Mouse (Mus musculus): ENCODE data around the gene Clasrp. TPM values are rescaled to one million over a fixed set of nuclear protein-coding genes. Genes with fewer than 3 reads are reported as not detected.

Clasrp gene
- polyA plus RNA-seq, 1 experiment from 2014 or later = 32.5 TPM

DNA sequence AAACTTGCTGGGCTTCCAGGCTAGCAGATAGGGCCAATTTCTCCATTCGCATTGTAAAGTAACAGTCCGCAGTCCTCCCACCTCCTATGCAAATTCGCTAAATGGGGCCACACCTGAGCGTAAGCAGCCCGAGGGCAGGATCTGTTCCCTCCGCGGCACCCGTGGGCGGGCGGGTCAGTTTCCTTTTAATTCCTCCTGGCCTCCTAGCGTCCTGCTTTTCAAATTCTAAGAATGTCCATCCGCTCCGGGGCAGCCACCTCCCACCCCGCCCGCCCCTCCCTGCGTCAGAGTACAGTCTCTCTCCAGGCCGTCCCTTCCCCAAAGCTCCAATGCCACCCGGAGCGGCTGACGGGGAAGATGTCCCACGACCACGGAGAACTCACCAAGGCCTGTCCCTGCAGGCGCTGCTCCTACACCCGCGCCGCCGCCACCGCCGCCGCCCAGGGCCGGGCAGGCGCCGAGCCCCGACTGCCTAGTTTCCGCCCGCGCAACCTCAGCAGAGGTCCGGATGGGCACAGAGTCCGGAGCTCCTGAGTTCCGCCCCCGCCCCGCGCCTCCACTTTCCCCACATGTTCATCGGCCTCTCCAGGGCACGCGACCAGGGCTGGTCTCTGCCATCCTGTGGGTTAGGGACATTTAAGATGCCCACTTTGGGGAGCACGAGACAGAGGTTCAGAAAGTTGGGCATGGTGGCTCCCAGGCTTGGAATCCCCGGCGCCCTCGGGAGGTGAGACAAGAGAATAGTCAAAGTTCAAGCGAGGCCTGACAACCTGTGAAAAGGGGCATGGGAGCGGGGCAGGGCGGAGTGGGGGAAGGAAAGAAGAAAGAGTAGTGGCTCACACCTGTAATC lies 31.1 kb downstream of the Clasrp start:
- WGBS = 1% methylated on average over 53 of the region's 53 CpGs
- ATAC-seq = peak; percentile 89
- peak overlapping the region; percentile 70 for H3K4me2 ChIP-seq (ENCODE audit: low read depth, low read length)
- H3K4me3 ChIP-seq (ENCODE audit: low read length) = peak overlapping the region; percentile 70
- H3K36me3 ChIP-seq (ENCODE audit: control insufficient read depth, insufficient read depth, low read length) = no peaks in the 10 kb centered on the region
- peak overlapping the region; percentile 94 for H3K27ac ChIP-seq (ENCODE audit: low read length)
- peaks cover 13% of the 10 kb centered on the region for H3K27me3 ChIP-seq (replicated peaks; ENCODE audit: control insufficient read depth, insufficient read depth, low read length)
- no peaks in the 10 kb centered on the region for H3K9me3 ChIP-seq (ENCODE audit: control insufficient read depth, low read length)
- peaks cover 30% of the 10 kb centered on the region for H3K4me1 ChIP-seq (ENCODE audit: control insufficient read depth, insufficient read depth, low read length)
- peak overlapping the region; percentile 84 for H3K9ac ChIP-seq (ENCODE audit: low read depth, low read length)

DNA sequence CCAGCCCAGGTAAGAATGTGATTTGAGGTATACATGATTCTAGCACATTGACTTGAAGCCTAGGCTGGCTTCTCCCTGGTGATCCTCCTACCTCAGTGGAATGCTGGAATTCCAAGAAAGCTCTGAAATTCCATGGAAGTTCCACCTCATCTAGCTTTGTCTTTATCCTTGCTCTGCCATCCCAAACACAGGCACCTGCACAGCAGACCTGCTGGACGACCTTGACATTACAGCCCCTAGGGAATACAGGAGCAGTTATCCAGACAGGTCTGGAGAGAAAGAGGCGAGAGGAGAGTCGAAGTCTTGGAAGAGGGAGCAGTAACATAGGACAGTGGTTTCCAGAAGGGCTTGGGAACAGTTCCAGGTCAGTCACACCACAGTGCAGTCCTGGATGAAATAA lies 34.6 kb downstream of the Clasrp start:
- 74% methylated on average over 3 of the region's 3 CpGs for WGBS
- Histone ChIP-seq H3K9me3 (ENCODE audit: control insufficient read depth, low read length) (no peaks in the 10 kb centered on the region), H3K27ac (ENCODE audit: low read length) (no peak overlapping the region), H3K36me3 (ENCODE audit: control insufficient read depth, insufficient read depth, low read length) (peaks cover 8% of the 10 kb centered on the region), H3K4me1 (ENCODE audit: control insufficient read depth, insufficient read depth, low read length) (peaks cover 11% of the 10 kb centered on the region), H3K4me3 (ENCODE audit: low read length) (no peak overlapping the region), H3K4me2 (ENCODE audit: low read depth, low read length) (no peak overlapping the region), H3K27me3 (replicated peaks; ENCODE audit: control insufficient read depth, insufficient read depth, low read length) (no peaks in the 10 kb centered on the region), H3K9ac (ENCODE audit: low read depth, low read length) (no peak overlapping the region)
- no peak for ATAC-seq

DNA sequence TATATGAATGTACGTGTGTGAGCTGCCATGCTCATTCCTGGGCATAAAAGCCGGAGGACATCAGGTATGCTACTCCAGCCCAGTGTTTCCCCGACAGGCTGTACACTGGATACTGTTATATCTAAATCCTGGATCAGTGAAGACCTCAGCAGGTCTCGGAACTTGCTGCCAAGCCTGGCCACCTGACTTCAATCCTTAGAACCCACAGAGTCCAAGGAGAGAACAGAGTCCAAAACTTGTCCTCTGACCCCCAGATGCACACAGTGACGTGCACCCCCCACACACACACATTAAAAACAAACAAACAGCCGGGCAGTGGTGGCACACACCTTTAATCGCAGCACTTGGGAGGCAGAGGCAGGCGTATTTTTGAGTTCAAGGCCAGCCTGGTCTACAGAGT lies 36.9 kb downstream of the Clasrp start:
- no peak for ATAC-seq
- H3K36me3 ChIP-seq (ENCODE audit: control insufficient read depth, insufficient read depth, low read length) = peaks cover 17% of the 10 kb centered on the region
- H3K27ac ChIP-seq (ENCODE audit: low read length) = no peak overlapping the region
- no peaks in the 10 kb centered on the region for H3K27me3 ChIP-seq (replicated peaks; ENCODE audit: control insufficient read depth, insufficient read depth, low read length)
- 0 out of 2 replicates have a peak overlapping the region, but pooled peaks have one; percentile 1 for H3K9ac ChIP-seq (ENCODE audit: low read depth, low read length)
- H3K4me2 ChIP-seq (ENCODE audit: low read depth, low read length) = no peak overlapping the region
- 87% methylated on average over 8 of the region's 8 CpGs for WGBS
- H3K9me3 ChIP-seq (ENCODE audit: control insufficient read depth, low read length) = no peaks in the 10 kb centered on the region
- no peak overlapping the region for H3K4me3 ChIP-seq (ENCODE audit: low read length)
- H3K4me1 ChIP-seq (ENCODE audit: control insufficient read depth, insufficient read depth, low read length) = peaks cover 15% of the 10 kb centered on the region

DNA sequence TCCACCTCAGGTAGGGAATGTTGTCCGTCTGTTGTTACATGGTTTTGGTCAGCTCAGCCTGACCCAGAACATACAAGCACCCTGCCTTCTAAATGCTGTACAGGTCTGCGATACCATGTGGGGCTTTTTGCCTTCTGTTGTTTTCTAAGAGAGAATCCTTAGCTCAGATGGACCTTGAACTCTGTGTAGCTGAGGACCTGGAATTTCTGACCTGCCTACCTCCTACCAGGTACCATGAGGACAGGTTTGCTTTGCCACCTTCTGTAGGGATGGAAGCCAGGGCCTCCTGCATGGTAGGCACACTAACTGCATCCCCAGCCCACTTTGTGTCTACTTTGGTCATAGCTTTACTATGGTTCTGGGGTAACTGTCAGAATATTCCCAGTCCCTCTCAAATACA lies 38.5 kb downstream of the Clasrp start:
- H3K4me2 ChIP-seq (ENCODE audit: low read depth, low read length) = no peak overlapping the region
- no peaks in the 10 kb centered on the region for H3K27me3 ChIP-seq (replicated peaks; ENCODE audit: control insufficient read depth, insufficient read depth, low read length)
- H3K4me1 ChIP-seq (ENCODE audit: control insufficient read depth, insufficient read depth, low read length) = peaks cover 7% of the 10 kb centered on the region
- H3K9me3 ChIP-seq (ENCODE audit: control insufficient read depth, low read length) = no peaks in the 10 kb centered on the region
- H3K4me3 ChIP-seq (ENCODE audit: low read length) = no peak overlapping the region
- ATAC-seq = no peak
- no peak overlapping the region for H3K9ac ChIP-seq (ENCODE audit: low read depth, low read length)
- H3K36me3 ChIP-seq (ENCODE audit: control insufficient read depth, insufficient read depth, low read length) = peaks cover 17% of the 10 kb centered on the region
- no peak overlapping the region for H3K27ac ChIP-seq (ENCODE audit: low read length)
- 98% methylated on average over 2 of the region's 2 CpGs for WGBS

DNA sequence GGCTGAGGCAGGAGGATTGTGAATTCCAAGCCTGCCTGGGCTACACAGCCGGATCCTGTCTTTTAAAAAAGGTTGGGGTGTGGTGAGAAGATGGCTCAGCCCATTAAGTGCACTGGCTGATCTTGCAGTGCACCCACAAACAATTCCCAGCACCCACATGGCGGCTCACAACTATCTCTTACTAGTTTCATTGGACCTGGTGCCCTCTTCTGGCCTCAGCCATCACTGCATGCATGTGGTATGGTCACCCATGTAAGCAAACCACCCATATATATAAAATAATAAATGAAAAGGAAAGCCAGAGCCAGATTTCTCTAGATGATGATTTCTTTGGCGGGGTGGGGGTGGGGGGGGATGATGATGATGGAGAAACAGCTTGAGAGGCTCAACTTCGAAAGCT lies 39.8 kb downstream of the Clasrp start:
- no peaks in the 10 kb centered on the region for H3K27me3 ChIP-seq (replicated peaks; ENCODE audit: control insufficient read depth, insufficient read depth, low read length)
- H3K4me2 ChIP-seq (ENCODE audit: low read depth, low read length) = no peak overlapping the region
- WGBS = 92% methylated on average over 4 of the region's 4 CpGs
- peaks cover 18% of the 10 kb centered on the region for H3K4me1 ChIP-seq (ENCODE audit: control insufficient read depth, insufficient read depth, low read length)
- H3K9me3 ChIP-seq (ENCODE audit: control insufficient read depth, low read length) = no peaks in the 10 kb centered on the region
- H3K9ac ChIP-seq (ENCODE audit: low read depth, low read length) = no peak overlapping the region
- no peak for ATAC-seq
- H3K27ac ChIP-seq (ENCODE audit: low read length) = no peak overlapping the region
- no peak overlapping the region for H3K4me3 ChIP-seq (ENCODE audit: low read length)
- peaks cover 17% of the 10 kb centered on the region for H3K36me3 ChIP-seq (ENCODE audit: control insufficient read depth, insufficient read depth, low read length)

DNA sequence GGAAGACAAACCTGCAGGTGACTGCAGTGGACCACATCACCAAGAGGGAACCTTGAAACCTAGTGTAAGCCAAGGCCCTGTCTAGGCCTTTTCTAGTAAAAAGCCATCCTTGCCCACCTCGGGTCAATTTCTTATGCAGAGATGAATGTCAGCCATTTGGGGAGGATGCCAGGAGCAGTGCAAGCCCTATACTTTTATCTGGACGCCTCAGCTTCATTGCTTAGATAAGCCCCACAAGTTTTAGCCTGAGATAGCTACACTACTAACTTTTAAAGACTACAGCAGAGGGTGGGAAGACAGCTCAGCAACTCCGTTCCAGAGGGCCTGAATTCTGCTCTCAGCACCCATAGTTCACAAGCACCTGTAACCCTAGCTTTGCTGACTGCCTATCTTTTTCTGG lies 40.4 kb downstream of the Clasrp start:
- Histone ChIP-seq H3K27me3 (replicated peaks; ENCODE audit: control insufficient read depth, insufficient read depth, low read length) (no peaks in the 10 kb centered on the region), H3K9me3 (ENCODE audit: control insufficient read depth, low read length) (no peaks in the 10 kb centered on the region), H3K4me2 (ENCODE audit: low read depth, low read length) (no peak overlapping the region), H3K27ac (ENCODE audit: low read length) (no peak overlapping the region), H3K4me1 (ENCODE audit: control insufficient read depth, insufficient read depth, low read length) (peaks cover 24% of the 10 kb centered on the region), H3K36me3 (ENCODE audit: control insufficient read depth, insufficient read depth, low read length) (peaks cover 17% of the 10 kb centered on the region), H3K9ac (ENCODE audit: low read depth, low read length) (no peak overlapping the region), H3K4me3 (ENCODE audit: low read length) (no peak overlapping the region)
- 86% methylated on average over 3 of the region's 3 CpGs for WGBS
- no peak for ATAC-seq

DNA sequence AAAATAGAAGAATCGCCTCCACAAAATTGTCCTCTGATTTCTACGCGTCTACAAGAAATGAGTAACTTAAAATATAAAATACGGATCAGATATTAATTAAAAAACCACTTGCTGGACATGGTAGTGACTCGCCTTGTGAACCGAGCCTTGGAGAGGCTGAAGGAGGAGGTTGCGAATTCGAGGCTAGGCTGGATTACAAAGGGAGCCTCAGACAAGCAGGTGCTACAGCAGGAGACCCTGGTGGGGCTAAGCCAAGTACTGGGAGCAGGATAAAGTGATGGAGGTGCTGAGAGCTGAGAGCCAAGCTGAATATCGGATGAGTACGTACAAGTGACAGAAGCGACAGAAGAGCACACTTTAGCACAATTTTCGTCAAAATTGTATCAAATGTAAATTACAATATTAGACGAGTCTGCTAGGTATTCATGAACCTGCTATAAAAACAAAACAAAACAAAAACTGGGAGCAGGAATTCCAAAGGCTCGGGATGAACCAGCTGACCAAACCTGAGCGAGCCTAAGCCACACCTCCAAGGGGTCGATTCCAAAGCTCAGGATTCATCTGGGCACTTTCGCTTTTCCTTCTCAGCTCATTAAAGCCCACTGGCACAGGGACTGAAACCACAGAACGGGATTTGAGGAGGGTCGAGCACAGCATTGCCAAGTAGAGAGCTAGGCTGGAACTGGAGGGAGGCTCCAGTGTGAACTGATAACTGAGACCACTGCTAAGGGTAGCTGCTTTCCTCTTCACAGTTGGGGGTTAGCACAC lies 41.5 kb downstream of the Clasrp start, which contains the start of gene Ppp1r37:
TSS of gene Ppp1r37 (minus strand) at position 434 of the 768 bp plus-strand sequence.
- Histone ChIP-seq H3K36me3 (ENCODE audit: control insufficient read depth, insufficient read depth, low read length) (peaks cover 17% of the 10 kb centered on the region), H3K4me3 (ENCODE audit: low read length) (peak within 1 kb of the TSS; percentile 94), H3K9ac (ENCODE audit: low read depth, low read length) (peak within 1 kb of the TSS; percentile 97), H3K4me1 (ENCODE audit: control insufficient read depth, insufficient read depth, low read length) (peaks cover 33% of the 10 kb centered on the region), H3K9me3 (ENCODE audit: control insufficient read depth, low read length) (no peaks in the 10 kb centered on the region), H3K27me3 (replicated peaks; ENCODE audit: control insufficient read depth, insufficient read depth, low read length) (no peaks in the 10 kb centered on the region), H3K27ac (ENCODE audit: low read length) (peak within 1 kb of the TSS; percentile 90), H3K4me2 (ENCODE audit: low read depth, low read length) (peak within 1 kb of the TSS; percentile 96)
- WGBS = 3% methylated on average over 19 of the region's 19 CpGs
- ATAC-seq = peak; percentile 19

DNA sequence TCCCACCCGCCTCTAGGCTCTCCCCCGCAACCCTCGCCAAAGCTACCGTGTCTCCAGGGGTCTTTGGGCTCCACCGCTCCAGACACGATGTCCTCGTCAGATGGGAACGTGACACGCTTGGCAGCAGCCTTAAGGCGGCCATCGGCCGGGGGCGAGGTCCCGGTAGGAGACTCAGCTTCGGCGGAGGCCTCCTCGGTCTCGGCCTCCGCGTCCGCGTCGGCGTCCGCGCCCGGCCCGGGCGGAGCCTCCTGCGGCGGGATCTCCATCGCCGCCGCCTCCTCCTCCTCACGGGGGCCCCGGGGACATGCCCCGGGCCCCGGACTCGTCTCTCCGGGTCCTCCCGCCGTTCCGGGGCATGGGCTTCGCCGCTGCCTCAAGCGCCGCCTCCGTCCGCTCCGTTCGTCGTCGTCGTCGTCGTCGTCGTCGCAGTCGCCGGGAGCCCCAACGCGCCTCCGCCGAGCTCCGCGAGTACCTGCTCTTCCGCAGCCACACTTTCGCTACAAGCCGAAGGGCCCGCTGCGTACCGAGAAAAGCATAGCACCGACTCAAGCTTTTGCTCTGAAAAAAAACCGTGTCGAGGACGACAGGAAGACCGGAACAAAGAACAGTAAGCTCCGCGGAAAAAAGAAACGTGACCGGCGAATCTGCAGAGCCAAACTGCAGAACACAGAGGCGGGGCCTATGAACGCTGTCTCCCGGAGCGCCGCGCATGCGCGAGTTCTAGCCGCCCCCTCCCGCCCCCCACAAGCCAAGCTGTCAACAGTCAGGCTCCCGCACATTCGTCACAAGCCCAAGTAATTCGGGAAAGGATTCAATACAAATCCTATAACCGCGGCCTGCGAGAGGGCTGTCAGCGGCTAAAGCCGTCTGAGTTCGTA lies 42.3 kb downstream of the Clasrp start:
- ATAC-seq = peak; percentile 84
- Histone ChIP-seq H3K4me2 (ENCODE audit: low read depth, low read length) (peak overlapping the region; percentile 96), H3K4me1 (ENCODE audit: control insufficient read depth, insufficient read depth, low read length) (peaks cover 36% of the 10 kb centered on the region), H3K9ac (ENCODE audit: low read depth, low read length) (peak overlapping the region; percentile 97), H3K9me3 (ENCODE audit: control insufficient read depth, low read length) (no peaks in the 10 kb centered on the region), H3K27ac (ENCODE audit: low read length) (peak overlapping the region; percentile 90), H3K4me3 (ENCODE audit: low read length) (peak overlapping the region; percentile 94), H3K36me3 (ENCODE audit: control insufficient read depth, insufficient read depth, low read length) (peaks cover 17% of the 10 kb centered on the region), H3K27me3 (replicated peaks; ENCODE audit: control insufficient read depth, insufficient read depth, low read length) (no peaks in the 10 kb centered on the region)
- under 1% methylated on average over 102 of the region's 102 CpGs for WGBS

DNA sequence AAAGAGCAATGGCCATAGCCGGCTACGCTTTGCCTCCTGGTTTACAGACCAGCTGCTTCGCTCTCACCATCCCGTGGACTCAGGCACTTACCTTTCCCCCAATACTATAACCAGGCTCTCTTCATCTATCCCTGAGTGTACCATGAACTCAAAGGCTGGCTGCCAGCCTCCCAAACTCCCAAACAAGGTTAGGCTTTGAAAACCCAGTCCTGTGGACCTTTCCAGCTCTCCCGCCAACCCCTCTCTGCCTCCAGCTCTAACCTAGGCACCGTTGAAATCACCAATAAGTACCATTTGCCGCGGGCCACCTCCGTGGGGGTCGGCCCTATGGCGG lies 42.9 kb downstream of the Clasrp start:
- Histone ChIP-seq H3K4me3 (ENCODE audit: low read length) (peak overlapping the region; percentile 94), H3K27me3 (replicated peaks; ENCODE audit: control insufficient read depth, insufficient read depth, low read length) (no peaks in the 10 kb centered on the region), H3K9ac (ENCODE audit: low read depth, low read length) (peak overlapping the region; percentile 97), H3K4me1 (ENCODE audit: control insufficient read depth, insufficient read depth, low read length) (peaks cover 40% of the 10 kb centered on the region), H3K9me3 (ENCODE audit: control insufficient read depth, low read length) (no peaks in the 10 kb centered on the region), H3K4me2 (ENCODE audit: low read depth, low read length) (peak overlapping the region; percentile 96), H3K36me3 (ENCODE audit: control insufficient read depth, insufficient read depth, low read length) (peaks cover 17% of the 10 kb centered on the region), H3K27ac (ENCODE audit: low read length) (peak overlapping the region; percentile 90)
- under 1% methylated on average over 11 of the region's 11 CpGs for WGBS
- ATAC-seq = peak; percentile 8; the same call in 1 of the 2 replicates
